Mouse (Mus musculus) CD4-positive, CD25-positive, alpha-beta regulatory T cell, adult 2 months (primary cell): ENCODE measurements at regions not wholly inside any gene's neighbourhood (a gene's known extent, or its start where the extent isn't known, plus 50 kb on each side); places are given as distances from the start of the nearest gene placed in this dataset.

Experiments
- DNase-seq: peaks from one replicate; pipeline ENCODE4 v3.0.0-alpha.2; 2012; ENCODE audit warnings: low read depth, low spot score

DNA sequence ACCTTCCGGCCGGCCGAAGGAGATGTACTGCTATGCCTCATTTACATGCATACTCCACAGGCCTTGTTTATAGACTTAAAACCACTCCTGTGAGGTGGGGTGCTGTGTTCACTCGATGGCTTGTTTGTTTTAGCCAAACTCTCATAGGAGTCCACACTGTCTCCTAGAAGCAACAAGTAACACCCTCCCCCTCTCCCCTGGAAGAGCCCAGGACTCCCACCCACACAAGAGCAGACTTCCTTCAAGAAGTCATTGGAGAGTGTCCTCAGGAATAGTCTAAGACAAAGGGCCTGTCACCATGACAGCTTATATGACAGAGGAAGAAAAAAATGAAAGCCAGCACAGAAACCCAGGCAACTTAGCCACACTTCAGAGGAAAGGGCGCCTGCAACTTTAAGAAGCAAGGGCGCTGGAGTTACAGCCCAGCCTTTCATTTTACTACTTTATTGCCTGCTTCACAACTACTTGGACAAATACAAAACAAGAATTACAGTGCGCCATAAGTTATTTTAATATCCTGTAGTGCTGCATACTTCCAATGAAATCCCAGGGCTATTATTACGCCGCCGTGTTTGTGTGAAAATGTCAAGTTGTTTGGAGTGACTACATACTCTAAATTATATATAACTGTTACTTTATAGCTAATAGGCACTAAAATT is 229.9 kb upstream of the Mgmt start:
- DNase-seq = no peak

DNA sequence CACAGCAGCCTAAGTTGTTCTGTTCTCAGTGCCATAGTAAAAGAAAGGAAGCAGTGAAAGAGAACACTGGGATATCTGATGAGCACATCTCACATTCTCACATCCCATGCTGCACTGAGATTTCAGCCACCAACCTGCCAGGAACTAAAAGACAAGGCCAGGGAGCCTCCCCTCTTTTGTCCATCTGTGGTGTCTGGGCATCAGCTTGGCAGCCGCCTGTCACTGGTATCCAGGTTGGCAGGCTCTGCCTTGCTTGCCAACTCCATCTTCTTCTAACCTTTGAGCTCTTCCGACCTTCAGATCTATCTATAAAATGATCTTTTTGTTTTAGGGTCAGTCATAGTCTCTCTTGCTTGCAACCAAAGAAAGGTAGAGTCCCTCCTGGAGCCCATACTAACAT is 228.5 kb upstream of the Mgmt start:
- no peak for DNase-seq

DNA sequence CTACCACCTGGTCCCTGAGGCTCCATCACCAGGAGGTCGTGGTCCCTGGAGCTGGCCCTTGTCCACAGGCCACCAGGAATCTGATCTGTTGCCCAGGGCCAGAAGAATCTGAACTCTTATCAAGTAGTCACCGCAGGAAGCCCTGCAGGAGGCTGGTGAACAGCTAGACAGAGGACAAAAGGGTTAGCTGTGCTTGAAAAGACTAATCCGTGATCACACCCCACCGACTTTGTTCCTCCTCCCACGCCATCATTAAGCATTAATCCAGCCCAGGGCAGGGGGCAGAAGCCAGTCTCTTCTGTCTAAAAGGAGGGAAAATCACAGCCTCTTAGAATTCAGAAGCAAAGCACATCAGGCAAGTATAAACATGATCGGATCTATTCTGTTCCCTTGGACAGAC is 227.7 kb upstream of the Mgmt start:
- no peak for DNase-seq

DNA sequence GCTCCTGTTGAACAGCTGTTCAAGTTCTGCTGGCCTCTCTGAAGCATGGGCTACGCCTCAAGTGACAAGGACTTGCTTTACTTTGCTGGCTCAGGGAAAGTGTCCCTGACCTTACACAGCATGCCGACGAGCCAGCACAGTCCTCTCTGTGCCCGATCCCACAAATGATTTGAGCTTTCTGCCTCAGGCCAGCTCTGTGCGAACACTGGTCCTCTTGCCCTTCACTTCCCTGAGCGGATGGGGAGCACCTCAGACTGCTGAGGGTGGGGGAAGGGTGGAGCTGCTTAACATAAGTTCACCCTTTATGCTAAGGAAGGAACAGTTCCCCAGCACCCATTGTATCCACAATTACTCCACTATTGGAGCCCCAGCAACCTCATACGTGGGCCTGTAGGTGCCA is 223.7 kb upstream of the Mgmt start:
- no peak for DNase-seq

DNA sequence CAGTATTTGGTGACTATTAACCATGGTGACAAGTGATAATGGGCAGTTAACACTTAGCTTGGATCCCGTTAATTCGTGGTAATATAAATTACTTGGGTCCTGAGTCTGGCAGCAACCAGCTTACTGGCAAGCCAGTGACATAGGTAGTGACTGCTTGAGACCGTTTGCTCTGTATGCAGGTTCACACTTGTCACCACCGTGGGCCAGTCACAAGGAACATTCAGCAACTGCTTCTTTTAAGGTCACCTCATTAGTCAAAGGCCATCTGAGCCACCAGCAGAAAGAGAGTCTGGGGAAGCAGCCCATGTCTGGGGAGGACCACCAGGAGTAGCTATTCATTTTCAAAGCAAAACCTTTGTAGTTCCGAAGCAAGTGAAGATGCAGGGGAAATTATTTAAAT is 220.3 kb upstream of the Mgmt start:
- DNase-seq = no peak

DNA sequence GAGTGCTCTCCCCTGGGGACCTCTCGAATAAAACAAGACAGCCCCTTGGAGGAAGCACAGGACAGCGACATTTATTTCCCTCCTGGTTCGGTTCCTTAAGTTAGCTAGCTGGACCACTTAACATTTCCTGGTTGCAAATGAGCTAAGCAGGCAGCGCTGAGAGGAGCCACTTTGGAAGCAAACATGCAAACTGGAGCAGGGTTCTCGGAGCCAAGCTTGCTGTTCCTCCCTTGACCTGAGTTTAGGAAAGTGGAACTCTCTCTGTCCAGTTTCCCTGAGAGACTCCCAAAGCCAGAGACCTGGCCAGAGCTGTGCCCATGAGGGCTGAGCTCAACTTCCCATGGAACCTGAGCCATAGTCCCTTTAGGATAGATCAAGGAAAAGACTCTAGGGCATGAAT is 219.4 kb upstream of the Mgmt start:
- no peak for DNase-seq

DNA sequence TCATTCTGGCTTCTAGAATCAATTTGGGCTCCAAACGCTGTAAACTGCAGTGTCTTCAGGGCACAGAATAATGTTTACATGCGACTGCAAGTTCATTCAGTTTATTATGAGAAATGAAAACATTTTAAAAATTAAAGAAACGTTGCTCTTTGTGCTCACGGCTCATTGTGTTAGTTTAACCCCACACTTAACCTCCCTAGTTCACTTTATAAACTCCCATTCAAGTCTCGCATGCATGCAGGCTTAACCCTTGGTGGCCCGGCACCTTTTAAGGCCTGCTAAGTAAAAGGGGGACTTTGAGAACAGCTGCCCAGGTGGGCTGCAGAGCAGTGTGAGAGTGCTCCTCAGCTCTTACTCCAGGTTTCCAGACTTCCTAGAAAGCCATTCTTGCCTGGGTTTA is 218.3 kb upstream of the Mgmt start:
- DNase-seq = no peak

DNA sequence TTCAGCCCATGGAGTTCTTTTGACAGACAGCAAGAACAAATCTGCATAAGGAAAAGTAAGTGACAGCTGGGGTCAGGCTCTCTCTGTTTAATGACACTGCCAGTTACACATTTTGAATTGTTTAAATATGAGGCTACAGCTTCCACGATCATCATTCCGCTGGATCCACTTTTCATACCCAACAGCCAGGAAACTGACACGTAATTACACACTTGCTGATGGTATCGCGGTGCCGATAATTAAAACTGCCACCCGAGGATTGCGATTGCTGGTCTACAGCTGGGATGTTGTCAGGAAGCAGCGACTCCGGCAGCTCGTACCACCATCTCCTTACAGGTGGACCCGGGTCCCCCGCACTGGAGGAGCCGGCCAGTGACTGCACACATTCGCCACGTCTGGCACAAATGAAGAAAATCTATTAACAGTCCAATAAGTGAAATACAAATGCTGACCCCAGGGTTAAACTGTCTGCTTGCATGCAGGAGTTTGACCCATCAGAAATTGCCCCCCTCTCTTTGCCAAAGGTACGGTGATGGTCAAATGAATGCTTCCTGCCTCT is 217.3 kb upstream of the Mgmt start:
- no peak for DNase-seq

DNA sequence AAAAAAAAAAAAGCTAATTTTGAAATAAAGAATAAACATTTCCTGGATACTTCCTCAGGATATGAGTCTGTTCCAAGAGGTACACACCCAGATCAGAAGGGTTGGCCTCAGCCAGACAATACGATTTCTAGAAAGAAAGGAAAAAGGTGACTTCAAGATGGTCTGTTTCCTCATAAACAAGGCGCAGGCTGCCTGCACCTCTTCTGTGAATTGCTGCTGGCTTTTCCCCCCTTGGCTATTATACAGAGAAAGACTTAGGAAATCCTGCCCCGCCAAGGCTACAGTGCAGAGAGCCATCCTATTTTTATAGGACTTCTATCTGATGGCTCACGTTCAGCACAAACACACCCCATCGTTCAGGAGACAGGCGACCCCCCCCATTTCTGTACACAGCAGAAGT is 204.8 kb upstream of the Mgmt start:
- DNase-seq = no peak

DNA sequence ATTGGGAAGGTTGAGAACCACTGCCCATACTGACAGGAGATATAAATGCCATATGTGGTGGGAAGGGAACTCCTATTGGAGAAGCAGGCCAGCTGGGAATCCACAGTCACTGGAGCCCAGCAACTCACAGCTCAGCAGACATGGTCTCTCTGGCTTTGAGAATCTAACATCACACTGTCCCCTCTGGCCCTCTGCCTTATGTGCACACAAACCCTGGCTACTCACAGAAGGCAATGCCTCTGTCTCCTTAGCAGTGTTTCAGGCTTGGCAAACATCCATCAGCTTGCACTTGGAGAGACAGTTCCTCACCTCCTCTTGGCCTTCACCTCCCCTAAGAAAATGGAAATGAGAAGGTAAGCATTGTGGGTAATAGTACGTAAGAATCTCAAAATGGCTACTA is 188.2 kb upstream of the Mgmt start:
- DNase-seq = no peak

DNA sequence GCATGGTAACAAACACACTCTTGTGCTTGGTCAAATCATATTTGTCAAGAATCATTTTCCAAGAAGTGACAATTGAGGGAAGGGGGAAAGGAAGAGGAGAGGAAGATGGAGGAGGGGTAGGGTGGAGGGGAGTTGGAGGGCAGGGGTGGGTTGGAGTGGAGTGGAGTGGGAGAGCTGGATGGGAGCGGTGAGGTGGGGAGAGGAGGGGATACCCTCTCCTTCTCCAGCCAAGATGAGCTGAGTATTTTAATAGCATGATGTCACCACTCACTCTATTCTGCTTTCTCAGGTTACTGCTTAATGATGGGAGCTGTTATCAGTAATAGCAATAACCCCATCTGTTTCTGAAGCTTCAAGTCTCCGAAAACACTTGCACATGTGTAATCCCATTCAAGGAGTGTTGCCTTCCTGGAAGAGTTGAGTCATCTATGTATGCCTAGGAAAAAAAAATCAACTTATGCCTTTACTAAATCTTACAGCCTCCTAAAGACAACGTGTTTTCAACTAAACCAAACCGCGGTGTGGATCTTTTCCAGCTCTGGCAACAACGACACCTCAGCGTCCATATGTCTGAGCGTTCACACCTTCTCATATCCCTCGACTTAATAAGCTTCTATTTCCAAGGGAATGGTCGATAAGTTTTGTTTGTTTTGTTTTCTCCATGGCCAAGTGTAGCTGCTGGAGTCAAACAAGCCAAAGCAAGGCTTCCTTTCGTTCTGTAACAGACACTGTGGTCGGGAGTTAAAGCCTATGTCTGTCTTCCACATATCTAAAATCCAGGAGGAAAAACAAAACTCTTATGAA is 187.0 kb upstream of the Mgmt start:
- no peak for DNase-seq

DNA sequence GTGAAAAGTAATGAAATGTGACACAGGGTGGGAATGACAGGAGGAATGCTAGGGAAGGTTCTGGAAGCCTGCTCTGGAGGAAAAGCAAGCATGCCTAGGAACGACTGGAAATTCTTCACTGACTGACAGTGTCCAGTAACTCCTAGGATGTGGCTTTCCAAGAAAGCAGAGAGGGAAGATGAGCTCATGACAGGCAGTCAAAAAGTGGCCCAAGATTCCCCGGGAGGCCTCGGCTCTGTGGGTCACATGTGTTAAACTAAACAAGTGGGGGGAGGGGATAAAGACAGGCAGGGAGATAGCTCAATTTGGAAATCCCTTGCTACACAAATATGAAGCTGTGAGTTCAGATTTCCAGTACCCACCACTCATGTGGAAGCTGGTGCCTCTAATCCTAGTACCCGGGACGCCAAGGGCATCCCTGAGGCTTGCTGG is 186.4 kb upstream of the Mgmt start:
- DNase-seq = no peak

DNA sequence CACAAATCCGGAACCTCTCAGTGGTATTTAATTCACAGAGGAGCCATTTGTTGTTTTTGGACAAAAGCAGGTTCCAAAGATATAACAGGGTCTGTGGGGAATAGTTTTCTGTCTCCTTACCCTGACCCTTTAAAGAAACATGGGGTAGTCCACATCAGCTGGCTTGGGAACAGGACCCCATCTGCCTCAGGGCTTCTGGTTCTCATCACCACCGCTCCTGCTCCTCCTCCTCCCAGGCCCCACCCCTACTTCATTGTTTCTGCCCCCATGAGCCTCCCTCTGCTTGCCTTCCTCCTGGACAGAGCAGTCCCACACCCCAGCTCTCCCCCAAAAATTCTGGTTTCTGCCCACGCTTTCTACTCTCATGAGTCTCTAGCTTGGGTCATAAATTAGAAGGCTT is 183.8 kb upstream of the Mgmt start:
- no peak for DNase-seq

DNA sequence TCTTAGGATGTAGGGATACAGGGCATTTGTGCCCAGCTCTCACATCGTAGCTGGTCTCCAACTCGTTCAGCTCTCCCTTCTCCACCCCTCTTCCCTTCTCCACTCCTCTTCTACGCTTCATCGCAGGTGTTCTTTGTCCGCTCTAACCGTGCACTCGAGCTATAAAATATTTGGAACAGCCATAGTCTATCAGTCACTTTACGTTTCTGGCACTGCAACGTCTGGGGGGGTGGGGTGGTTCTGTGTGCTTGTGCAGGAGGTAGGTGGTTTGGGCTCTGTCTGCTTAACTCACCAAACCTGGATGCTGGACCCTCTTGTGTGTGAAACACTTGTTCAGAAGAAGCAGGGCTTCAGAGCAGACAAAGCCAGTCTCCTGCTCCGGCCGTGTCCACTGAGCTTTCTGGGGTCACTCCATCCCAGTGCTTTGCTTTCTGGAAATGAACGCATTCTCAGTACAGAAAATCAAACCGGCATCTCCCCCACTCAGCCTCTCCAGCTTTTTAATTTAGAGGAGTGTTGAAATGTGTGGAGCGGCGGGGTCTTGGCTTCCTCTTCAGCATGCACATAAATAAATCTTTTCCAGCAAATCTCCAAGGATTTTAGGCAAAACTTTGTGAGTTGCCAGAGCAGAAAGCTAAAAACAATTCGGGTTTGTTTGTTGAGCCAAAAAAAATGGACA is 181.3 kb upstream of the Mgmt start:
- no peak for DNase-seq

DNA sequence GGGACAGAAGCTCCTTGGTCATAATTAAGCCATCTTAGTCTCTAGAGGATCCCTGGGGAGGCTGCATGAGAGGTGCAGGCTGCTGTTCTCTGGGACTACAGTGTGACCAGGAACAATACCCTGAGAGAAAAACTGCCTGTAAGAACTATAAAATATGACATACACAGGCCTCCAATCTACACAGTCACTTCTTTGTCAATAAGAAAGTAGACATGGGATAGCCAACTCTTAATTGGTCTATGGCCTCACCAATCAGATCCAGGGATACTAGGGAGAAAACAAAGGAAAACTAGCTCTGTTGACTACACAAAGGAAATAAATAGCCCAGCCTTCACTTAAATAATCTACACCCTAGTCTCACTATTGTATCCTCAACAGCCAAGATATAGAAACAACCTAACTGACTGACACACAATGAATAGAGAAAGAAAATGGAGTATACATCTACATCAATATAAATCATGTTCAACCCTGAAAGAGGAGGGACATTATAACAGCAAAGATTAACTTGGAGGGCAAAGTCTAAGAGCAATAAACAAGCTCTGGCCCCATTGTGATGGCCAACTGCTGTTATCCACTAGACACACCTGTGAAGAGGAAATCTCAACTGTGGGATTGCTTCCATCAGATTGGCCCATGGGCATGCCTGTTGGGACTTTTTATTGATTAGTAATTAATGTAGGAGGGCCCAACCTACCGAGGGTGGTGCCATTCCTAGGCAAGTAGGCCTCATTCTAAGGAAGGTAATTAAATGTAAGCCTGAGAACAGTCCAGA is 166.6 kb upstream of the Mgmt start:
- DNase-seq = no peak

DNA sequence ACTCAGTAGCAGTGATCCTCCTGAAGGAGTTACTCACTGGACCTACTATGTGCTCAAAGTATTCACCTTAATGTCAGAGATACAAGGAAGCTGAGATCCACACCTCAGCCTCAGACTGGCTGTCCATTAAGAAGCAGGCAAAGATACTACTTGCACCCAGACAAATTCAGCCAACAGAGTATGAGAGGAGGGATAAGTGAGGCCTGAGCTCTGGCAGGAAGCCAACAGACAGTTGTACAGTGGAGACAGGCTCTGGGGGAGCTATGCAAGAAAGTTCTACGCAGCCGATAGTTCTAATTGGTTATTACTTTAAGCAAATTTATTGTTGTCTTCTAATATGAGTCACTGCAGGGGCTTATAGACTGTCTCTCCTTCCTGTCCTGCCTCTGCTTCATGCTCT is 152.2 kb upstream of the Mgmt start:
- DNase-seq = no peak

DNA sequence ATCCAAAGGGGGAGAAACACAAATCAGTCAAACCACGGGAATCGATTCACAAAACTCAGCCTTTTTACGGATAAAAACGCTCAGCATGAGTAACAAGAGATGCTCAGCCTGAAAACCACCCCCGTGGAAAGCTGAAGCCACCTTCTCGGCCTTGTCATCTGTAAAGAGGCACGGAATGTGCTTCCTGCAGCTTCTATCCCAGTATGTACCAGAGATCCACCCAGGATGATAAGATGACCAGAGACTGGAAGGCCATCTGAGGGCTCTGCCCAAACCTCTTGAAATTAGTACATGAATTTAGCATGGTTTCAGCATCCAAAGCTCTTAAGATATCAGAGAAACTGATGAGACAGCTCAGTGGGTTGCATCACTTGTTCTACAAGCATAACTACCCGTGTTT is 149.0 kb upstream of the Mgmt start:
- DNase-seq = no peak

DNA sequence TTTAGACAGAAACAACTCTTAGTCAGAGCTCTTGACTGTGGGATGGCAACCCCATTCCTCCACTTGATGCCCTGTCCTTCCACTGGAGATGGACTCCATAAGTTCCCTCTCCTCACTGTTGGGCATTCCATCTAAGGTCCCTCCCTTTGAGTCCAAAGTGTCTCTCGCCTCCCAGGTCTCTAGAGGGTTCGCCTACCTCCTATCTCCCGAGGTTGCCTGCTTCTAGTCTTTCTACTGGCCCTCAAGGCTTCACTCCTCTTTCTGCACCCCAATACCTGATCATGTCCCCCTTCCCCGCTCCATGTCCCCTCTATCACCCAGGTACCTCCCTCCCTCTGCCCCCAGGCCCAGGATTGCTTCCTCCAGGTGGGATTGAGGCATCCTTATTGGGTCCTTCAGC is 142.9 kb upstream of the Mgmt start:
- no peak for DNase-seq

DNA sequence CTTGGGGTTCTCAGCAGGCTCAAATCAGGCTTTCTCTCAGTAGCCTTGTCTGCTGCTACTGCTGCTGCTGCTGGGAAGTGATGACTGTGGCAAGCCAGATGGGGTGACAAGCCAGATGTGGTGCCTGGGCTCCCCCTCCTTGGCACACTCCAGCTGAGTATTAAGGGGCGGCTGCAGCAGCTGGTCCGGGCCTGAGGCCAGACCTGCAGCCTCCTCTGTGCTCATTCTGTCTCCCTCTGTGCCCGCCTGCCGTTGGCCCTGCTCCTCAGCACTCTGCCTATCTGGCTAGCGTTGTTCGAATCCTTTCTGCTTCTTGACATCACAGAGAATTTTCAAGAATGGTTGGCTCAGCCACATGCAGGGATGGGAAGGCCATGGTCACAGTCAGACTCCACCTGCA is 139.6 kb upstream of the Mgmt start:
- no peak for DNase-seq

DNA sequence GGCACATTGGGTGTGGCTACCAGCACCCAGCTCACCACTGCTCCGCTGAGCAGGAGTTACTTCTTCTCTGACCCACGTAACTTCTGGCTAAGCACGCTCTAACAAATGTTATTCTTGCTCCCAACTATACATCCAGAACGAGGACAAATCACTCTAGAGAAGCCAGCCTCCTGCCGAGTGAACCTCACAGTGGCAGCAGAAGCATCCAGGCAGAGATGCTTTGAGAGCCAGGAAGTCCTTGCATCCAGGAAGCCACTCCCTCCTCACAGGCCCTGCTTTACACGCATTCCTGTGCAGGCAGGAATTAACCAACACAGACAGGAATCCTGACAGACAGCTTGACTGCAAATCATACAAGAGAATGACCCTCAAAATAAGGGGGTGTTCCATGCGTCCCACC is 129.4 kb upstream of the Mgmt start:
- DNase-seq = no peak

DNA sequence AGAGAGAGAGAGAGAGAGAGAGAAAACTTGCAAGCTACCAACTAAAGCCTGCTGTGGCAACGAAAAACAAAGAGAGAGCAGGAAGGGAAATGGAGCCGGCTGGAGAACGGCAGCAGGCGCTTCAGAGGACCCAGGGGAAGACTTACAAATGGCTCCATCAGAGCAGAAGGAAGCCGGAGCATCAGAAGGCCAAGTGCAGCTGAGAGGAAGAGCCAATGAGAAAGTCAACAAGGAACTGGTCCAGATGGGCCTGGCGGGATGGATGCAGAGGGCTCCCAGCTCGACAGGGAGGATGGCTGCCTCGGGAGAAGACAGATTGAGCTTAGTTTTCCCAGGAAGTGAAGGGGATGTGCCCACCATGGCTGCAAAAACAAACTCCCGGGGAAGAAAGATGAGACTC is 127.2 kb upstream of the Mgmt start:
- no peak for DNase-seq

DNA sequence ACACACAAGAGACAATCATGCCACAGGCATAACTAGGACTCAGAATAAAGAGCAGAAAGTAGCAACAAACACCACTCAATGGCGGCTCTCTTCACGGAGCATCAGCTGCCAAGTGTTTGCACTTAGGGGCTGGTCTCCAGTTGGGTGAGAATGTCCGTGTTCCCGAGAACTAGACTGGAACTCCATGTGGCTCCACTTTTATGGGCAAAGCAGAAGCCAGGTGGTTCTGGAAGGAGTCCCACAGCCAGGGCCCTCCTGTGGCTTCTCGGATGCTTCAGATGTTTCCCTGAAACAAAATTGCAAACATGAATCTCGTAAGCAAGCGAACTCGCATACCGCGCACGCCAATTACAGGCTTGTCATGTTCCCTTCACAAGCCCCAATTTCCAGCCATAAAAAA is 113.7 kb upstream of the Mgmt start:
- DNase-seq = no peak
